Mouse (Mus musculus) cerebellum, adult 8-10 months (tissue): ENCODE measurements at regions not wholly inside any gene's neighbourhood (a gene's known extent, or its start where the extent isn't known, plus 50 kb on each side); places are given as distances from the start of the nearest gene placed in this dataset.
"Not testable (repeated sequence)": the region's sequence is repeated elsewhere in the genome, so short reads cannot be mapped to it uniquely, and the experiment has no call there.

ENCODE experiments used
- DNase-seq: peaks from one replicate; pipeline ENCODE4 v3.0.0; 2022

- no peak for DNase-seq
These were observed 605.8 kb upstream of the Slc35b3 start for GRCm38 (mm10) chr13:39566491-39566890.

GRCm38 (mm10) chr13:39537724-39538440 lies 577.2 kb upstream of the Slc35b3 start:
- no peak for DNase-seq

GRCm38 (mm10) chr13:39526469-39526868 lies 565.8 kb upstream of the Slc35b3 start:
- no peak for DNase-seq

- no peak for DNase-seq
These were observed 563.2 kb upstream of the Slc35b3 start for GRCm38 (mm10) chr13:39523856-39524301.

- DNase-seq, result no peak
These were observed 562.7 kb upstream of the Slc35b3 start for GRCm38 (mm10) chr13:39523246-39523850.

- no peak for DNase-seq
These were observed 560.2 kb upstream of the Slc35b3 start for GRCm38 (mm10) chr13:39520846-39521245.

- DNase-seq, result no peak
These were observed 555.4 kb upstream of the Slc35b3 start for GRCm38 (mm10) chr13:39516106-39516505.

GRCm38 (mm10) chr13:39489806-39490205 lies 529.1 kb upstream of the Slc35b3 start:
- no peak for DNase-seq

- DNase-seq, result no peak
These were observed 511.9 kb upstream of the Slc35b3 start for GRCm38 (mm10) chr13:39472621-39473020.

GRCm38 (mm10) chr13:39441799-39442198 lies 481.1 kb upstream of the Slc35b3 start:
- DNase-seq, result no peak

- peak; percentile 67 for DNase-seq
These were observed 480.2 kb upstream of the Slc35b3 start for GRCm38 (mm10) chr13:39440907-39441306.

GRCm38 (mm10) chr13:39440336-39440735 lies 479.7 kb upstream of the Slc35b3 start:
- no peak for DNase-seq

GRCm38 (mm10) chr13:39427996-39428395 lies 467.3 kb upstream of the Slc35b3 start:
- no peak for DNase-seq

- DNase-seq, result no peak
These were observed 465.3 kb upstream of the Slc35b3 start for GRCm38 (mm10) chr13:39425944-39426343.

- no peak for DNase-seq
These were observed 457.5 kb upstream of the Slc35b3 start for GRCm38 (mm10) chr13:39418127-39418526.

GRCm38 (mm10) chr13:39411471-39412251 lies 451.0 kb upstream of the Slc35b3 start:
- DNase-seq, result no peak

- no peak for DNase-seq
These were observed 431.9 kb upstream of the Slc35b3 start for GRCm38 (mm10) chr13:39392589-39392988.

GRCm38 (mm10) chr13:39392151-39392550 lies 431.5 kb upstream of the Slc35b3 start:
- DNase-seq, result not testable (repeated sequence)

- DNase-seq, result no peak
These were observed 416.0 kb upstream of the Slc35b3 start for GRCm38 (mm10) chr13:39376677-39377076.

GRCm38 (mm10) chr13:39376269-39376668 lies 415.6 kb upstream of the Slc35b3 start:
- DNase-seq, result no peak

GRCm38 (mm10) chr13:39372565-39372964 lies 411.9 kb upstream of the Slc35b3 start:
- DNase-seq, result no peak

GRCm38 (mm10) chr13:39363637-39364036 lies 403.0 kb upstream of the Slc35b3 start:
- DNase-seq, result no peak

GRCm38 (mm10) chr13:39362536-39362935 lies 401.9 kb upstream of the Slc35b3 start:
- no peak for DNase-seq

- DNase-seq, result peak; percentile 24
These were observed 390.9 kb upstream of the Slc35b3 start for GRCm38 (mm10) chr13:39351606-39352005.
